Mouse (Mus musculus): ENCODE measurements around the gene Ly6g6f.
A peak's percentile ranks its signal among the peaks of the same experiment; 100 is the strongest.

Gene Ly6g6f

DNA sequence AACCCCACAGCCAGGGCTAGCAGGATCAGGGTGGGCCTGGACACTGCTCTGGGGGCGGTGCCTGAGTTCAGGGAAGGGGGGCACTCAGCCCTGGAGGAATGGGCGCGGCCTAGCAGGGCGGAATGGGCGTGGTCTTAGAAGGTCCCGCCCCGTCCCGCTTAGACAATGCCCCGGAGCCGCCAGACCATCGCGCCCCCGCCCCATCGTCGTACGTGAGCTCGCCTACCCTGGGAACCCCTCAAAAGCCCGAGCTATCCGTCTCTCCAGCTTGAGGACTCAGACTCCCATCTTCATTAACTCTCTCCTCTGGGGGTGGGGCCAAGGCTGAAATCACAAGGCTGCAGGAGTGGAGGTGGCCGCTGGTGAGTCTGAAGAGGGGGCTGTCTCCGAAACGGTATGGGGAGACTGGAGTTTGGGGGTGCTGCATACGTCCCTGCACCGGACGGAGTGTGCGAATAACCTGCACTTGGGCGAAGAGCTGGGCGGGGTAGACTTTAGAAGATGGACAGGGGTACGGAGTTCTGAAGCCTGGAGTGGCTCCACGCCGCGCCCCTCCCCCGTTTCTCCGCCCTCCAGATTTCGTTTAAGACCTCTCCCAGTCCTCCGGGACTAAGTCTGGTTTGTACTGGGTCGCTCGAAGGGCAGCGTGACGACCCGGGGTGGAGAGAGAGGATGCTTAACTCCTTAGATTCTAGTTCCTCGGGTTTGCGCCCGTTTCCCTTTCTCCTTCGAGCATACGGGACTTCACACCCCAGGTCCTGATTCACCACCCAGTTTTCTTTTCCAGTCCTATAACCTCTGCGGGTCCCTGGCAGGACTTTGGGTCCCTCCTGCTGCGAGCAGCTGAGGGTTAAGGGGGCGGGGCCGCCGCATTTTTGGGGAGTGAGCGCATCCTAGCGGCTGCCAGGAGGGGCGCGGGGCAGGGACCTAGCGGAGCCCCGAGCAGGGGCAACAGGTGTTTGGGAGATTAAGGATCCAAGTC is 26.2 kb downstream of the Ly6g6f start, which contains the start of gene Ddah2:
Ddah2 (plus strand) TSS at position 125 of the 982 bp plus-strand sequence.
- ATAC-seq (ENCODE audit: insufficient number of reproducible peaks, low FRiP score, low TSS enrichment) = peak; percentile 63; the same call in 1 of the 2 replicates

DNA sequence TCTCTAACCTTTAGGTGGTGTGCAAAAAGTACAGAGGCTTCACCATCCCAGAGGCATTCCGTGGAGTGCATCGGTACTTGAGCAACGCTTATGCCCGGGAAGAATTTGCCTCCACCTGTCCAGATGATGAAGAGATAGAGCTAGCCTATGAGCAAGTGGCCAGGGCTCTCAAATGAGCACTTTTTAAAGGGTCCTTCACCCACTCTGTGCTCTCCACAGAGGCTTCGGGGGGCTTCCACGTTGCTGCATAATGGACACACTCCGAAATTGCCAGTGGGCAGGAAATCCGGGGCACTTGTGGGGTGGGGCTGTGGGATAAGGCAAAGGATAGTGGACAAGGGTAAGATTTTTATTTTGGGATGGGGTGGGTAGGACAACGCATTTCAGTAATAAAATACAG is 27.1 kb downstream of the Ly6g6f start:
- no peak for ATAC-seq (ENCODE audit: insufficient number of reproducible peaks, low FRiP score, low TSS enrichment)

DNA sequence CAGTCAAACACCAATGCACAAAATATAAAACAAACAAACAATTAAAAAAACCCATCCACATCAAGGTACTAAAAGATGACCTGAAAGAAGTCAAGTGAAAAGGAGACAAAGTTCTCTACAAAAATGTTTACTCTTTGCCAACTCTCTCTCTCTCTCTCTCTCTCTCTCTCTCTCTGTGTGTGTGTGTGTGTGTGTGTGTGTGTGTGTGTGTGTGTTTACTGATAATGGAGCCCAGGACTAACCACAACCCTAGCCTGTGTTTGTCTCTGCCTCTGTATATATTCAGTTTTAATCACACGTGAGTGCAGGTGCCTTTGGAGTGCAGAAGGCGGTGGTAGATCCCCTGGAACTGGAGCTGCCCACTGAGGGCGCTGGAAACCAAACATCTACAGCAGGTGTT is 28.3 kb downstream of the Ly6g6f start:
- no peak for ATAC-seq (ENCODE audit: insufficient number of reproducible peaks, low FRiP score, low TSS enrichment)

DNA sequence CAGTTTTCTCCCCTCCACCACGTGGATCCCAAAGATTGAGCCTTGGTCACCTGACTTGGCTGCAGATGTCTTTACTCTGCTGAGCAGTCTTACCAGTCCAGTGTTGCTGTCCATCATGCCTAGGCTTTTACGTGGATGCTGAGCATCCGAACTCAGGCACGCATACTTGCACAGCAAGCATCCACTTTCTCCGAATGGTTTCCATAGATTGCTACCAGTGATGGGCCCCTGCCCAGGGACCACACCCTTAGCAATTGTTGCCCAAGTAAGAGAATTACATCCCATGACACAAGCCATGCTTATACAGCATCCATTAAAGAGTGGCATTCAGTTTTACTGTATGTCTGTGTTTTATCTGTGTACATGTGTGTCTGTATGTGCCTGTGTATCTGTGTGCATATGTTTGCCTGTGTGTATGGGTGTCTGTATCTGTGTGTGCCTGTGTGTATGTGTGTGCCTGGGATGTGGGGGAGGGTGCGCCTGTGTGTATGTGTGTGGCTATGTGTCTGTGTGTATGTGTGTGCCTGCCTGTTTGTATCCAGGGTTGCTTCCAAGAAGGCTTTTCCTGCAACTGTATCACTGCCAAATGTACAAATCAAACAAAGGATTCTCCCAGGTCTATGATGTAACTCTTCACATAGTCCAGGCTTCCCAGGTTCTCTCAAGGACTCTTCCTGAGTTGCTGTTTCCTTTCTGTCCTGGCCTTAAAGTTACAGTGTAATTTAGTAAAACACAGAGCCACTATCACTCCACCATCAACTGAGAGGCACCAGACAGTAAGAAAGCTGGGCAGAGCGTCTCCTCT is 29.5 kb downstream of the Ly6g6f start:
- ATAC-seq (ENCODE audit: insufficient number of reproducible peaks, low FRiP score, low TSS enrichment) = no peak

DNA sequence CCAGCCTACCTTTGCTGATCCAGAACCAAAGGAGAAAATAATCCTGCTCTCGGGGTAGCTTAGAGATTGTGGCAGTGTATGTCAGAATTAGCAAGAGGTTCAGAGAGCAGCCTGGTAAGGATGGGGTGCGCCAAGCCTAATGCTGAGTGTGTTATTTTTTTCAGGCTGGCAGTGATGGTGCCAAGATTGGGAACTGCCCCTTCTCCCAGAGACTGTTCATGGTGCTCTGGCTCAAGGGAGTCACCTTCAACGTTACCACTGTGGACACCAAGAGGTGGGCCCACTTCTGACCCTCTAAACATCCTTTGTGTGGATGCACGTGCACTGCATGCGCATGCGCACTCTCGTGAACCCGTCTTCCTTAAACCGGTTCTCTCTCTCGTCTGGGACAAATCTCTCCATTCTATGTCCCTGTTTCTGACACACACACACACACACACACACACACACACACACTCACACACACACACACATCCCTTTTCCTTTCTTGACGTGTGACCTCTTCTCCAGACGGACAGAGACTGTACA is 33.1 kb downstream of the Ly6g6f start:
- no peak for ATAC-seq (ENCODE audit: insufficient number of reproducible peaks, low FRiP score, low TSS enrichment)

GRCm38 (mm10) chr17:35051156-35052086 is 34.0 kb downstream of the Ly6g6f start:
- ATAC-seq (ENCODE audit: insufficient number of reproducible peaks, low FRiP score, low TSS enrichment) = 0 out of 2 replicates have a peak, but pooled peaks have one; percentile 33

DNA sequence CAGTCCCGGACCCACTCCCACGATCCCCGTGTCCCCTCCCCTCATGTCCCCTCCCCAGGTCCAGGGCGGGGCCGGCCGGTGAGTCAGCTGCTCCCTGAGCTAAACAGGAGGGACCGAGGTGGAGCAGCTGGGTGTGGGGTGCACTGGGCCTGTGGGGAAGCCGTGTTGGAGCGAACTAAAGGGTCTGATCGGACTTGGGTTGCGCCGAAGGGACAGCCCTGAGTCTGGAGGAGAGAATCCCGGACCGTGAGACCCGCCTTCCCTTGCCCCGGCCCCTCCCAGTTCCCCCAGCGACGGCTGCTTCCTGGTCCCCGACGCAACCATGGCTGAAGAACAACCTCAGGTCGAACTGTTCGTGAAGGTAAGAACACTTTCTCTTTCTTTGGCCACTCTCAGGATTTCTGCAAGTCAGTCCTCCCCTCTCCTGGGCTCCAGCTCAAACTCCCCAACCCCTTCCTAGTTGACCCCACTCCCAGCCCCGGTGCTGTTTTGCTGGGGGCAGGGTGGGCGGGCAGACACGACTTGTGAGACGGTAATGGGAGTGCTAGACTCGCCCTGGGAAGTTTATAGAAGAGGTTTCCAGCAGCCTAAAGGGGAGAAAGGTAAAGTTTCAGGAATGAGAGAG is 35.2 kb downstream of the Ly6g6f start:
- no peak for ATAC-seq (ENCODE audit: insufficient number of reproducible peaks, low FRiP score, low TSS enrichment)

DNA sequence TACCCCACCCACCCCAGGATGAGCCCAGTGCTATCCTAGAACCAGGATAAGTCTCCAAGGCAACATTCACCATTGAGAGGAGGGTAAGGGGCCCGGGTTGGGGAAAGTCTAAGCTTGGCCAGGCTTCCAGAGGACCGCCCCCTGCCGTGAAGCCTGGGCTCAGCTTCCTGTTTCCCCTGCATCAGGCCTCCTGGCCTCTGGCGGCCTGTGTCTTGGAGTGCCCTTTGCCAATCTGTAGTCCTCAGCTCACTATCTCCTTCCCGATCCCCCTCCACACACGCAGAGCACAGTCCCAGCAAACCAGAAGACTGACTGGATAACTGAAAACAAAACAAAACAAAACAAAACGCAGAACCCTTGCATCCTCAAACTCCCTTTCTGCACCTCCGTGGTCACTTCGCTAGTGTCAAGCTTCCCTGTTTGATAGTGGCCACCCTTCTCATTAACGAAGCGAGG is 35.8 kb downstream of the Ly6g6f start, which contains the start of gene Clic1:
Clic1 (plus strand) TSS at position 406 of the 456 bp plus-strand sequence.
- ATAC-seq (ENCODE audit: insufficient number of reproducible peaks, low FRiP score, low TSS enrichment) = no peak

- ATAC-seq (ENCODE audit: insufficient number of reproducible peaks, low FRiP score, low TSS enrichment) = no peak
Observed at GRCm38 (mm10) chr17:35048932-35049440, 36.4 kb downstream of the Ly6g6f start.

DNA sequence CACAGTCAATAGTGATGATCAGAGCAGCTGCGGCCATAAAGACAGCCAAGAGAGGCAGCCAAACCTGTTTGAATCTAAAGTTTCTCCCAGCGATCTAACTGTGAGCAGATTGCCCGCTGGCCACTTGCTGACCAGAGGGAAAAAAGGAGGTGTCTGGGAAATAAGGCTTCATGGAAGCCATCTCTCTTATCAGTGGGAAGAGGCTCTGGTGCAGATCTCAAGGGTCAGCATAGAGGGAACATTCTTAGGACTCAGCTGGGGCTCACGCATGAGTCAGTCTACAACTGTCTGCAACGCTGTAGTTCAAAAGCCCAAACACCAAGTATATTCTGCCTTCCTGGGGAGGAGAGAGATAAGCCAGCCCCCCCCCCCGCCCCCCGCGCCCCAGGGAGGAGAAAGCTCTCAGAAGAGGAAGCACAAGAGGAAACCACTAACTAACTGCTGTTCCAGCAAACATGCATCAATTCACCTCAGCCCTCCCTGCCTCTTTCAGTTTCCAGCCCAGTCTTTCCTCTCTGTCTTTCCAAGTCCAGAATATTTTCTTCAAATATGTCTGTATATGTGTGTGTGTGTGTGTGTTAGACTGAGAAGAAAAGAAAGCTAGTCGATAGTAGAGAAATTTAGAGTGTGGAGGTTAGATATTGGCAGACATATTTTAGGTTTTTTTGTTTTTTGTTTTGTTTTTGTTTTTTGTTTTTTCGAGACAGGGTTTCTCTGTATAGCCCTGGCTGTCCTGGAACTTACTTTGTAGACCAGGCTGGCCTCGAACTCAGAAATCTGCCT is 37.1 kb downstream of the Ly6g6f start:
- ATAC-seq (ENCODE audit: insufficient number of reproducible peaks, low FRiP score, low TSS enrichment) = no peak

GRCm38 (mm10) chr17:35047688-35048087 is 37.7 kb downstream of the Ly6g6f start:
- no peak for ATAC-seq (ENCODE audit: insufficient number of reproducible peaks, low FRiP score, low TSS enrichment)

DNA sequence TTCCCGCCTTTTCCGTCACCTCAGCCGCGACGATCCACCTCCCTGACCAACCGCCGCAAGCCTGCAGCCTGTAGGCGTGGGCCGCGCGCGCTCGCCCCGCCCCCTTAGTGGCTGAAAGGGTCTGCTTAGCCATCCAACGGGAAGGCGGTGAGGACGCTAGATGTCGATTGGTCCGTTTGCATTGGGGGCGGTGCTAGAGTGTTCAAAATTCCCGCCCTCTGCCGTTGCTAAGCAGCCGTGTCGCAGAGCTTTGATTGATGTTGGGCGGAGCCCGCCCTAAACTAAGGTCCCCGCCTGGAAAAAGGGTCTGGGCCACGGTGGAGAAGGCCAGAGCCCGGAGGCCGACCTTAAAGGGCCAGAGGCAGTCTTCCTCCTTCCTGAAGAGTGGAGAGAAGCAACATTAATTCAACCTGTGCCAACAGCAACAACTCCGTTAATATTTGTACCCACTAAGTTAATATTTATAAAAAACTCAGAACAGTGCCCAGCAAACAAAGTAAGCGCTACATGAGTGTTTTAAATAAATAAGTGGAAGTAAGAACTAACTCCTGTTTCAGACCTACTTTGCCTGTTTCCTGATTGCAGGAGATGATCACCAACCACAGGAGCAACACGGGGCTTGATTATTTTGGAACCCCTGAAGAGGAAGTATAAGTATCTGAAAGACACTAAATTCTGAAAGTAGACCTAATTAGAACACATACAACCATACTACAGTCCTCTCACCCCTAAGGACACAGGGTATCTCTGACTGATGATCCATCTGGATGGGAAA is 38.5 kb downstream of the Ly6g6f start, which contains the start of gene Msh5:
Msh5 (minus strand) TSS at position 65 of the 775 bp plus-strand sequence.
- ATAC-seq (ENCODE audit: insufficient number of reproducible peaks, low FRiP score, low TSS enrichment) = peak; percentile 95

- no peak for ATAC-seq (ENCODE audit: insufficient number of reproducible peaks, low FRiP score, low TSS enrichment)
Observed at GRCm38 (mm10) chr17:35045807-35046680, 39.4 kb downstream of the Ly6g6f start.

DNA sequence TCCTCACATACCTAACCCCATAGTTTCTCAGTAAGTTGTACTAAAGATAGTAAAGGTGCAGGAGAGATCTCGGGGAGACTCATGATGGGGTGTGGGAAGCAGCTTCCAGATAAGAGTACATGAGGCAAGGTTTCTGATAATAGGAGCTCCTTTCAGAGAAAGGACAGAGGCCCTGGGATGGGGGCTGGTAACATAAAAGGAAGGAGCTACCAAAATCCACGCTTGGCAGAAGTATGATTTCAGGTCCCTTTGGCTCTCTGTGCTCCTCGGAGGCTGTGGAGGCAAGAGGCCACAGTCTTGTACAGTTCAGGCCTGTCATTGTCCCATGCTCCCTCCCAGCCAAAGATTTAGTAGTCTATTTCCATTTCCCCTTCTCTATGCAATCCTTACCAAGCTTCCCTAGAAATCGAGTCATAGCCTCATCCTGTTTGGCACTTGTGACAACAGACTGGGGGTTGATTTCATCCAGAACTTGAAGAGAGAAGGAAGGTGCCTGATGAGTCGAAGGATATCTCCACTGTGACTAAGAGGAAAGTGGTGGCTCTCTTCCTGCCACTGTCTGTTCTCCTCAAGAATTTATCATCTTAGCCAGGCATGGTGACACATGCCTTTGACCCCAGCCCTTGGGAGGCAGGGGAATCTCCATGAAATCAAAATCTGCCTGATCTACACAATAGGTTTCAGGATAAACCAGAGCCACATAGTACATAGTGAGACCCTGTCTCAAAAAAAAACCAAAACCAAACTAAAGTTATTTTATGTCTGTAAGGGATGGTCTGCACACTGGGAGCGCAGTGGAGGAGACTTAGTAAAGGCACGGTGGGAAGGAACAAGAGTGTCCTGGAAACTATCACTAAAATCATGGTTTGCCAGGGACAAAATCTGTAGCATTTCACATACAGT is 40.3 kb downstream of the Ly6g6f start:
- no peak for ATAC-seq (ENCODE audit: insufficient number of reproducible peaks, low FRiP score, low TSS enrichment)

GRCm38 (mm10) chr17:35043794-35044193 is 41.6 kb downstream of the Ly6g6f start:
- ATAC-seq (ENCODE audit: insufficient number of reproducible peaks, low FRiP score, low TSS enrichment) = no peak
